Mouse (Mus musculus): ENCODE data around the gene Bbs2. TPM values are rescaled to one million over a fixed set of nuclear protein-coding genes. Genes with fewer than 3 reads are reported as not detected.
A peak's percentile ranks its signal among the peaks of the same experiment; 100 is the strongest.
"Not testable (repeated sequence)": the region's sequence is repeated elsewhere in the genome, so short reads cannot be mapped to it uniquely, and the experiment has no call there.

Gene Bbs2
- total RNA-seq, 2 experiments from 2014 or later, result 2.5 to 4.6 TPM

- Histone ChIP-seq H3K27ac (no peak overlapping the region), H3K4me3 (no peak overlapping the region)
- DNase-seq, result no peak
- intact Hi-C loops (cut with DNase I), result no loop called here
- TF ChIP-seq CTCF (IDR thresholded peaks at IDR 0.05), result no peak
Measured at GRCm38 (mm10) chr8:94076461-94077192, 22.1 kb downstream of the Bbs2 start.

GRCm38 (mm10) chr8:94068793-94069192, 29.9 kb downstream of the Bbs2 start:
- intact Hi-C loops (cut with DNase I), result no loop called here
- no peak overlapping the region for H3K27ac ChIP-seq
- H3K4me3 ChIP-seq, result no peak overlapping the region
- no peak for DNase-seq
- no peak for TF ChIP-seq CTCF (IDR thresholded peaks at IDR 0.05)

GRCm38 (mm10) chr8:94066121-94066863, 32.4 kb downstream of the Bbs2 start:
- Histone ChIP-seq H3K27ac (no peak overlapping the region), H3K4me3 (no peak overlapping the region)
- DNase-seq, result no peak
- TF ChIP-seq CTCF (IDR thresholded peaks at IDR 0.05), result no peak
- intact Hi-C loops (cut with DNase I), result no loop called here

DNA sequence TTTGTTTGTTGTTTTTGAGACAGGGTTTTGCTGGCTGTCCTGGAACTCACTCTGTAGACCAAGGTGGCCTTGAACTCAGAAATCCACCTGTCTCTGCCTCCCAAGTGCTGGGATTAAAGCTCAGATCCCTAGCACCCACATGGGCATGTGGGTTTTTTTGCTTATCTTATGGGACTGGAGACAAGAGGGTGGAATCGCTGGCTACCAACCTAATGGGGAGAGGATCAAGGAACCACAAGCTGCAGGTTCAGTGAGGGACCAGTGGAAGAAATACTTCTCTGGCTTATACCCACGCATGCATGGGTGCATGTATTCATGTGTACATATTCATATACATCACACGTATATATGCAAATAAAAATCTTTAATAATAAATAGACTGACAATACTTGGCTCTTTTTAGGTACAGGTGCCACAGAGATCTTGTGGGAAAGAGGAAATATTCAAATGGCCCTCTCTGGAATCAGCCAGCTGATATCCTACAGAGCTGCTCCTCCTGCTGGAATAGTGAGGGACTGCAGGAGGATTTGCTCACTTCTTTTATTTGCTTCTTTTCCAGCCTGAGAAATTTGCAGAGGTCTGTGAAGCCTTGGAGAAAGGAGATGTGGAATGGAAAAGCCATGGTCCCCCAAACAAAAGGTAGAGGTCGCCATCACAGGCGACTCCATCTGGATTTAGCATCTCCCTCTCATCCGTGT, 41.4 kb downstream of the Bbs2 start:
- no peak overlapping the region for H3K4me3 ChIP-seq
- TF ChIP-seq CTCF (IDR thresholded peaks at IDR 0.05), result peak; percentile 85
- DNase-seq, result peak; percentile 56
- no peak overlapping the region for H3K27ac ChIP-seq
- intact Hi-C loops (cut with DNase I), result loop anchor here (5.0 kb wide), 1 partner anchor 465 kb away; no protein-coding TSS in a partner anchor

DNA sequence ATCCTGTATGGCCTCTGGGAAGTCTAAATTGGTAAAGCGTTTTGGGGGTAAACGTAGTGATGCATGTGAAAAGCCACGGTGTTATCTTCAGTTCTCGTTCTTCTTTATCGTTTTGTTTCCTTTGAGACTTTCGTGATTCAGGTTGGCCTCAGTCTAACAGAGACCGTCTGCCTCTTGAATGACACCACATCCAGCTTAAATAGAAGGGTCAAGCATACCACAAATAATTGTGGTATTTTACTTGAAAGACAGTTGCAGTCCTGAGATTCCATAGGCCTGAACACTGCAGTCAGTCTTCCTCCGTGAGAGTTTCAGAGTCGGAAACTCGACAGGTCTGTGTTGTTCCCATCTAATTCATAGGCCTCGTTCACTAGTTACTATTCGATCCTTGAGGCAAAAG, 46.0 kb downstream of the Bbs2 start:
- H3K27ac ChIP-seq, result no peak overlapping the region
- TF ChIP-seq CTCF (IDR thresholded peaks at IDR 0.05), result no peak
- DNase-seq, result no peak
- intact Hi-C loops (cut with DNase I), result no loop called here
- no peak overlapping the region for H3K4me3 ChIP-seq

- intact Hi-C loops (cut with DNase I), result loop anchor here (10.0 kb wide), 1 partner anchor 383 kb away; no protein-coding TSS in a partner anchor
- DNase-seq, result no peak
- Histone ChIP-seq H3K27ac (no peak overlapping the region), H3K4me3 (no peak overlapping the region)
- no peak for TF ChIP-seq CTCF (IDR thresholded peaks at IDR 0.05)
Measured at GRCm38 (mm10) chr8:94047845-94048244, 50.9 kb downstream of the Bbs2 start.

- DNase-seq, result no peak
- peak overlapping the region; percentile 87 for H3K4me3 ChIP-seq
- intact Hi-C loops (cut with DNase I), result no loop called here
- TF ChIP-seq CTCF (IDR thresholded peaks at IDR 0.05), result no peak
- peak overlapping the region; percentile 88 for H3K27ac ChIP-seq
Measured at GRCm38 (mm10) chr8:94037806-94038205, 60.9 kb downstream of the Bbs2 start.

GRCm38 (mm10) chr8:94036944-94037524, 61.7 kb downstream of the Bbs2 start, which contains the start of the genes Nudt21 and Ogfod1:
Nudt21 (minus strand) TSS chr8:94037031.
Ogfod1 (plus strand) TSS chr8:94037198.
- intact Hi-C loops (cut with DNase I), result no loop called here
- Histone ChIP-seq H3K4me3 (peak within 1 kb of the TSS; percentile 87), H3K27ac (peak within 1 kb of the TSS; percentile 88)
- DNase-seq, result peak; percentile 94
- TF ChIP-seq CTCF (IDR thresholded peaks at IDR 0.05), result no peak

GRCm38 (mm10) chr8:94036541-94036940, 62.2 kb downstream of the Bbs2 start:
- intact Hi-C loops (cut with DNase I), result not testable (repeated sequence)
- Histone ChIP-seq H3K4me3 (peak overlapping the region; percentile 87), H3K27ac (peak overlapping the region; percentile 87)
- peak; percentile 63 for DNase-seq

- no peak overlapping the region for H3K27ac ChIP-seq
- no peak for DNase-seq
- TF ChIP-seq CTCF (IDR thresholded peaks at IDR 0.05), result no peak
- no peak overlapping the region for H3K4me3 ChIP-seq
- intact Hi-C loops (cut with DNase I), result no loop called here
Measured at GRCm38 (mm10) chr8:94035200-94035599, 63.5 kb downstream of the Bbs2 start.

- Histone ChIP-seq H3K27ac (no peak overlapping the region), H3K4me3 (no peak overlapping the region)
- TF ChIP-seq CTCF (IDR thresholded peaks at IDR 0.05), result no peak
- intact Hi-C loops (cut with DNase I), result no loop called here
- DNase-seq, result no peak
Measured at GRCm38 (mm10) chr8:94033601-94034000, 65.1 kb downstream of the Bbs2 start.

DNA sequence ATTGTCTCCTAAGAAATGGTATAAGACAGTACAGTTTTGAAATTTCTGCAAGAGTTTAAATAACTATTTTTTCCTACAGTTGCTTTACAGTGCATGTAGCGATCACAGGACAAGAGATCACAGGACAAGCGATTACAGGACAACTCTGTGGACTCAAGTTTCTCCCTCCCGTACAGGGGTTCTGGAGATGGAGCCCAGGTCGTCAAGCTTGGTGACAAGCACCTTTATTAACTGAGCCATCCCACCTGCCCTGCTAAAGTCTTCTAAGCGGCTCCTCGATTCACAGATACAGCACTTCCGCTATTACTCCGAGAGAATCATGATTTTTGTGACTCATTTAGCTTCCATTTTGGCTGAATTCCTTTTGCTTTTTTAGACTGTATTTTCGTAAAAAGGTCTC, 69.0 kb downstream of the Bbs2 start:
- no peak for DNase-seq
- intact Hi-C loops (cut with DNase I), result no loop called here

More for the DNA sequence above, 69.0 kb downstream of the Bbs2 start:
- TF ChIP-seq CTCF (IDR thresholded peaks at IDR 0.05), result no peak
- no peak overlapping the region for H3K27ac ChIP-seq
- H3K4me3 ChIP-seq, result no peak overlapping the region
